27 mouse cellular contexts compared by ENCODE assay signal in the genomic region with DNA sequence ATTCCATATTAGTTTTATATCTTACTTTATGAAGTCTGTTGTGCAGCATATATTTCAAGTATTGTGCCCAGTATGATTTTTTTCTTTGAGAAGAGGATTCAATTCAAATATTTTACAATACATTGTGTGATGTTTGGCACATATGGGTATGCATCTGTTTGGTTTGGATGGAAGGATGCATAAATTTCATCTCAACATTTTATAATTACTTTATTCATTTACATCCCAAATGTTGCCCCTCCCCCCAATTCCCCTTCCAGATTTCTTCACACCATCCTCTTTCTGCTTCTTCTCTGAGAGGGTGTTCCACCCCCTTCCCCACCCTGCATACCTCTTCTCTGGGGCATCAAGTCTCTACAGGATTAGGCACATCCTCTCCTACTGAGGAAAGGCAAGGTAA.
"Had no signal": no experiment of that assay in that cellular context is flagged by ENCODE, and none has a peak within 500 bp of the region (broad histone marks: within the 10 kb centered on the region; RNA-seq: fewer than 3 reads in every experiment).

No protein-coding gene starts in this region.

- H3K4me3 ChIP-seq: gastrocnemius, adult 2 months; heart, adult 2 months; hindbrain, embryonic 10.5 days; hindbrain, embryonic 12.5 days; intestine, embryonic 15.5 days; kidney, embryonic 15.5 days; limb, embryonic 13.5 days; limb, embryonic 15.5 days; liver, embryonic 12.5 days had no signal

- DNase-seq: gastrocnemius, adult 2 months; gastrocnemius, postnatal 10 days; gastrocnemius, postnatal 25 days; heart, adult 2 months; heart, postnatal 10 days; heart, postnatal 4 days; kidney, adult 18-20 months; kidney, adult 9 months; kidney, postnatal 14 days; kidney, postnatal 36 days; layer of hippocampus, adult 9-11 months; layer of hippocampus, postnatal 36 days; left cerebral cortex, postnatal 4 days had no signal

- H3K27me3 ChIP-seq: hindbrain, embryonic 12.5 days; intestine, embryonic 15.5 days; kidney, embryonic 15.5 days; limb, embryonic 13.5 days; limb, embryonic 15.5 days; liver, embryonic 12.5 days had no signal

- H3K36me3 ChIP-seq: hindbrain, embryonic 10.5 days; hindbrain, embryonic 12.5 days; intestine, embryonic 15.5 days; kidney, embryonic 15.5 days; limb, embryonic 13.5 days; limb, embryonic 15.5 days; liver, embryonic 12.5 days had no signal

- H3K9ac ChIP-seq: hindbrain, embryonic 12.5 days; hindbrain, embryonic 14.5 days; intestine, embryonic 15.5 days; kidney, embryonic 15.5 days; limb, embryonic 13.5 days; limb, embryonic 15.5 days; liver, embryonic 12.5 days; liver, embryonic 14.5 days had no signal

- H3K27ac ChIP-seq: gastrocnemius, adult 2 months; heart, adult 2 months; hindbrain, embryonic 10.5 days; hindbrain, embryonic 12.5 days; hindbrain, embryonic 14.5 days; intestine, embryonic 15.5 days; kidney, embryonic 15.5 days; kidney, postnatal 0 days; limb, embryonic 13.5 days; limb, embryonic 15.5 days; liver, embryonic 12.5 days; liver, embryonic 14.5 days had no signal

- H3K4me1 ChIP-seq: hindbrain, embryonic 10.5 days; hindbrain, embryonic 12.5 days; intestine, embryonic 15.5 days; kidney, embryonic 15.5 days; limb, embryonic 13.5 days; limb, embryonic 15.5 days; liver, embryonic 12.5 days had no signal

- ATAC-seq: hindbrain, embryonic 16.5 days; inflammation-experienced regulatory T-cells, adult 6 months; intestine, embryonic 15.5 days; intestine, postnatal 0 days; liver, embryonic 12.5 days had no signal

- H3K9me3 ChIP-seq: hindbrain, embryonic 10.5 days; hindbrain, embryonic 12.5 days; intestine, embryonic 15.5 days; kidney, embryonic 15.5 days; limb, embryonic 13.5 days; limb, embryonic 15.5 days; liver, embryonic 12.5 days had no signal

- H3K4me2 ChIP-seq: heart, embryonic 11.5 days; hindbrain, embryonic 12.5 days; hindbrain, embryonic 14.5 days; intestine, embryonic 15.5 days; kidney, embryonic 15.5 days; limb, embryonic 13.5 days; limb, embryonic 15.5 days; liver, embryonic 12.5 days had no signal
